Mouse (Mus musculus): Measurements from ENCODE around the gene Phactr2. TPM values are rescaled to one million over a fixed set of nuclear protein-coding genes. Genes with fewer than 3 reads are reported as not detected.
"Not testable (repeated sequence)": the region's sequence is repeated elsewhere in the genome, so short reads cannot be mapped to it uniquely, and the experiment has no call there.

Gene Phactr2
- total and polyA plus RNA-seq, 3 experiments, result 0.33 TPM; not detected in 2

- H3K4me1 ChIP-seq (ENCODE audit: insufficient read depth, low read depth, low read length), result no peaks in the 10 kb centered on the region
- no peak overlapping the region for H3K4me3 ChIP-seq (ENCODE audit: low read depth, low read length)
- no peak for ATAC-seq (ENCODE audit: extremely low read depth, insufficient number of reproducible peaks, low FRiP score, poor library complexity, severe bottlenecking)
- H3K36me3 ChIP-seq (replicated peaks), result no peaks in the 10 kb centered on the region
- H3K27me3 ChIP-seq (ENCODE audit: insufficient read depth, low read length), result peaks cover 12% of the 10 kb centered on the region
- DNase-seq (ENCODE audit: low spot score), result no peak
- no peaks in the 10 kb centered on the region for H3K9me3 ChIP-seq (replicated peaks)
- TF ChIP-seq GATA1 (IDR thresholded peaks at IDR 0.05; ENCODE audit: borderline replicate concordance, low read length) (no peak), POLR2AphosphoS5 (IDR thresholded peaks at IDR 0.05; ENCODE audit: insufficient replicate concordance, low read depth, low read length) (no peak)
These were observed 909 bp upstream of the Phactr2 start for GRCm38 (mm10) chr10:13475121-13475520.

GRCm38 (mm10) chr10:13474568-13474955, 350 bp upstream of the Phactr2 start:
- H3K27me3 ChIP-seq (ENCODE audit: insufficient read depth, low read length), result peaks cover 12% of the 10 kb centered on the region
- no peak for ATAC-seq (ENCODE audit: extremely low read depth, insufficient number of reproducible peaks, low FRiP score, poor library complexity, severe bottlenecking)

GRCm38 (mm10) chr10:13473287-13473832, 852 bp downstream of the Phactr2 start:
- Histone ChIP-seq H3K4me1 (ENCODE audit: insufficient read depth, low read depth, low read length) (no peaks in the 10 kb centered on the region), H3K36me3 (replicated peaks) (no peaks in the 10 kb centered on the region), H3K27me3 (ENCODE audit: insufficient read depth, low read length) (peaks cover 12% of the 10 kb centered on the region), H3K4me3 (ENCODE audit: low read depth, low read length) (no peak overlapping the region), H3K9me3 (replicated peaks) (no peaks in the 10 kb centered on the region)
- DNase-seq (ENCODE audit: low spot score) (no peak), ATAC-seq (ENCODE audit: extremely low read depth, insufficient number of reproducible peaks, low FRiP score, poor library complexity, severe bottlenecking) (no peak)
- TF ChIP-seq TAL1 (conservative IDR thresholded peaks at IDR 0.05; ENCODE audit: low read depth, low read length), result no peak
- no peak for TF ChIP-seq POLR2AphosphoS5 (IDR thresholded peaks at IDR 0.05; ENCODE audit: insufficient replicate concordance, low read depth, low read length)
- no peak for TF ChIP-seq GATA2 (IDR thresholded peaks at IDR 0.05; ENCODE audit: borderline replicate concordance, low read depth, low read length)
- no peak for TF ChIP-seq CTCF (IDR thresholded peaks at IDR 0.05; ENCODE audit: low read depth, low read length)
- TF ChIP-seq GATA1 (IDR thresholded peaks at IDR 0.05; ENCODE audit: borderline replicate concordance, low read length), result no peak

More at GRCm38 (mm10) chr10:13474568-13474955, 350 bp upstream of the Phactr2 start:
- H3K4me3 ChIP-seq (ENCODE audit: low read depth, low read length), result no peak overlapping the region
- no peak for TF ChIP-seq POLR2AphosphoS5 (IDR thresholded peaks at IDR 0.05; ENCODE audit: insufficient replicate concordance, low read depth, low read length)
- TF ChIP-seq CTCF (IDR thresholded peaks at IDR 0.05; ENCODE audit: low read depth, low read length), result no peak
- no peak for TF ChIP-seq GATA2 (IDR thresholded peaks at IDR 0.05; ENCODE audit: borderline replicate concordance, low read depth, low read length)
- TF ChIP-seq TAL1 (conservative IDR thresholded peaks at IDR 0.05; ENCODE audit: low read depth, low read length), result no peak
- no peak for TF ChIP-seq GATA1 (IDR thresholded peaks at IDR 0.05; ENCODE audit: borderline replicate concordance, low read length)
- H3K4me1 ChIP-seq (ENCODE audit: insufficient read depth, low read depth, low read length), result no peaks in the 10 kb centered on the region
- H3K36me3 ChIP-seq (replicated peaks), result no peaks in the 10 kb centered on the region
- DNase-seq (ENCODE audit: low spot score), result no peak
- H3K9me3 ChIP-seq (replicated peaks), result no peaks in the 10 kb centered on the region

GRCm38 (mm10) chr10:13470236-13470635, 4.0 kb downstream of the Phactr2 start:
- TF ChIP-seq GATA1 (IDR thresholded peaks at IDR 0.05; ENCODE audit: borderline replicate concordance, low read length), result no peak
- TF ChIP-seq TAL1 (conservative IDR thresholded peaks at IDR 0.05; ENCODE audit: low read depth, low read length), result no peak
- no peak for TF ChIP-seq POLR2AphosphoS5 (IDR thresholded peaks at IDR 0.05; ENCODE audit: insufficient replicate concordance, low read depth, low read length)
- no peak for TF ChIP-seq CTCF (IDR thresholded peaks at IDR 0.05; ENCODE audit: low read depth, low read length)
- TF ChIP-seq GATA2 (IDR thresholded peaks at IDR 0.05; ENCODE audit: borderline replicate concordance, low read depth, low read length), result no peak
- no peak for ATAC-seq (ENCODE audit: extremely low read depth, insufficient number of reproducible peaks, low FRiP score, poor library complexity, severe bottlenecking)

GRCm38 (mm10) chr10:13468025-13468529, 6.1 kb downstream of the Phactr2 start:
- DNase-seq (ENCODE audit: low spot score); H3K27me3 ChIP-seq (ENCODE audit: insufficient read depth, low read length); H3K4me1 ChIP-seq (ENCODE audit: insufficient read depth, low read depth, low read length); H3K4me3 ChIP-seq (ENCODE audit: low read depth, low read length); H3K36me3 ChIP-seq (replicated peaks); ATAC-seq (ENCODE audit: extremely low read depth, insufficient number of reproducible peaks, low FRiP score, poor library complexity, severe bottlenecking); H3K9me3 ChIP-seq (replicated peaks): not testable (repeated sequence)

More at GRCm38 (mm10) chr10:13470236-13470635, 4.0 kb downstream of the Phactr2 start:
- H3K27me3 ChIP-seq (ENCODE audit: insufficient read depth, low read length), result peaks cover 12% of the 10 kb centered on the region
- DNase-seq (ENCODE audit: low spot score), result no peak
- H3K9me3 ChIP-seq (replicated peaks), result no peaks in the 10 kb centered on the region
- H3K36me3 ChIP-seq (replicated peaks), result no peaks in the 10 kb centered on the region
- H3K4me3 ChIP-seq (ENCODE audit: low read depth, low read length), result no peak overlapping the region
- no peaks in the 10 kb centered on the region for H3K4me1 ChIP-seq (ENCODE audit: insufficient read depth, low read depth, low read length)

- ATAC-seq (ENCODE audit: extremely low read depth, insufficient number of reproducible peaks, low FRiP score, poor library complexity, severe bottlenecking), result no peak
- Histone ChIP-seq H3K4me3 (ENCODE audit: low read depth, low read length) (no peak overlapping the region), H3K4me1 (ENCODE audit: insufficient read depth, low read depth, low read length) (no peaks in the 10 kb centered on the region), H3K9me3 (replicated peaks) (no peaks in the 10 kb centered on the region), H3K36me3 (replicated peaks) (no peaks in the 10 kb centered on the region), H3K27me3 (ENCODE audit: insufficient read depth, low read length) (no peaks in the 10 kb centered on the region)
- no peak for TF ChIP-seq GATA2 (IDR thresholded peaks at IDR 0.05; ENCODE audit: borderline replicate concordance, low read depth, low read length)
- TF ChIP-seq POLR2AphosphoS5 (IDR thresholded peaks at IDR 0.05; ENCODE audit: insufficient replicate concordance, low read depth, low read length), result no peak
- no peak for TF ChIP-seq CTCF (IDR thresholded peaks at IDR 0.05; ENCODE audit: low read depth, low read length)
- no peak for TF ChIP-seq GATA1 (IDR thresholded peaks at IDR 0.05; ENCODE audit: borderline replicate concordance, low read length)
- no peak for TF ChIP-seq TAL1 (conservative IDR thresholded peaks at IDR 0.05; ENCODE audit: low read depth, low read length)
- no peak for DNase-seq (ENCODE audit: low spot score)
These were observed 7.3 kb downstream of the Phactr2 start for GRCm38 (mm10) chr10:13466925-13467324.

GRCm38 (mm10) chr10:13464295-13464694, 9.9 kb downstream of the Phactr2 start:
- not testable (repeated sequence) for ATAC-seq (ENCODE audit: extremely low read depth, insufficient number of reproducible peaks, low FRiP score, poor library complexity, severe bottlenecking); DNase-seq (ENCODE audit: low spot score); H3K4me3 ChIP-seq (ENCODE audit: low read depth, low read length); H3K9me3 ChIP-seq (replicated peaks); H3K4me1 ChIP-seq (ENCODE audit: insufficient read depth, low read depth, low read length); H3K27me3 ChIP-seq (ENCODE audit: insufficient read depth, low read length); H3K36me3 ChIP-seq (replicated peaks)
